Comparison of ENCODE assay signal across 11 mouse cellular contexts in the genomic region with DNA sequence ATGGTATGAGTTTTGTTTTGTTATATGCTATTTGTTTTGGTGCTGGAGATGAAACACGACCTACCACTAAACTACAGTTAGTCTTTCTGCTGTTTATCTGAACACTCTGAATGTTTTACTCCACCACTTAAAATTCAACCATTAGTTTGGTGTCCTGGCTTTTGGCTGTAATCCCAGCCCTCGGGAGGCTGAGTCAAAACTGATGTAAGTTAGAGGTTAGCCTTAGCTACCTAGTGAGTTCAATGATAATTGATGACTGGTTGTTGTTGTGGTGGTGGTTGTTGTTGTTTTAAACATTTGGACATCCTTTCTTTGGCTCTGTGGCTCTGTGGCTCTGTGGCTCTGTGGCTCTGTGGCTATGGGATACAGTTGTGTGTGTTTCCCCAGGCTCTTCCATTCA. TPM values are rescaled to one million over a fixed set of nuclear protein-coding genes. Genes with fewer than 3 reads are reported as not detected.
DNase-seq lines count a peak whose midpoint lies in the region; ATAC-seq and TF ChIP-seq lines count a peak whose summit lies in the region.
"Had no signal": no experiment of that assay in that cellular context is flagged by ENCODE, and none has a peak within 500 bp of the region (broad histone marks: within the 10 kb centered on the region; RNA-seq: fewer than 3 reads in every experiment).

No protein-coding gene starts in this region.

- TF ChIP-seq EP300 in CH12.LX (IDR thresholded peaks at IDR 0.05; ENCODE audit: low read length) = no peak

- no peaks in the 10 kb centered on the region for H3K27me3 ChIP-seq in CH12.LX (replicated peaks)
- no peaks in the 10 kb centered on the region for H3K27me3 ChIP-seq in forebrain, embryonic 15.5 days
- no peaks in the 10 kb centered on the region for H3K27me3 ChIP-seq in liver, embryonic 13.5 days

- H3K79me2 ChIP-seq in CH12.LX (replicated peaks; ENCODE audit: control insufficient read depth, extremely low read depth, insufficient read depth, poor library complexity, severe bottlenecking) = peaks cover 24% of the 10 kb centered on the region

- dilution Hi-C loops in CH12.LX (cut with MboI; ENCODE audit: extremely low pct_ligation_motif_present, extremely low pct_unique_long_range_greater_than_20kb, low sequenced_read_pairs) = no loop called here

- no peak for TF ChIP-seq POLR2A in CH12.LX (IDR thresholded peaks at IDR 0.05; ENCODE audit: low read depth, low read length)

- H3K9me3 ChIP-seq in CH12.LX (replicated peaks; ENCODE audit: low read length) = peaks cover 3% of the 10 kb centered on the region
- no peaks in the 10 kb centered on the region for H3K9me3 ChIP-seq in forebrain, embryonic 15.5 days
- no peaks in the 10 kb centered on the region for H3K9me3 ChIP-seq in liver, embryonic 13.5 days (replicated peaks)

- H3K4me2 ChIP-seq in CH12.LX (ENCODE audit: insufficient read depth, low read depth, poor library complexity, severe bottlenecking) = peak overlapping the region; percentile 97
- H3K4me2 ChIP-seq in forebrain, embryonic 15.5 days (replicated peaks) = peak overlapping the region; percentile 51
- H3K4me2 ChIP-seq in liver, embryonic 13.5 days = peak overlapping the region; percentile 74

- TF ChIP-seq RAD21 in CH12.LX (IDR thresholded peaks at IDR 0.05; ENCODE audit: low read depth, low read length) = no peak

- peak overlapping the region; percentile 67 to 99 (median 98) for H3K4me3 ChIP-seq in CH12.LX (replicated peaks in 1 of 3; ENCODE audit: low read depth in 2 of 3, low read length in 2 of 3, poor library complexity in 1 of 3)
- H3K4me3 ChIP-seq in forebrain, embryonic 15.5 days = peak overlapping the region; percentile 66
- H3K4me3 ChIP-seq in liver, embryonic 13.5 days (replicated peaks) = peak overlapping the region; percentile 88

- peak overlapping the region; percentile 80; the same call in 1 of the 2 replicates for H3K9ac ChIP-seq in CH12.LX (ENCODE audit: insufficient read depth, low read depth)
- H3K9ac ChIP-seq in forebrain, embryonic 15.5 days (replicated peaks) = peak overlapping the region; percentile 80
- H3K9ac ChIP-seq in liver, embryonic 13.5 days = peak overlapping the region; percentile 88; the same call in 1 of the 2 replicates

- WGBS in forebrain, embryonic 15.5 days = 68% methylated on average over 2 of the region's 2 CpGs
- 59% methylated on average over 2 of the region's 2 CpGs for WGBS in liver, embryonic 13.5 days (ENCODE audit: insufficient replicate concordance)

- H3K27ac ChIP-seq in CH12.LX (ENCODE audit: insufficient read depth, low read depth) = no peak overlapping the region
- H3K27ac ChIP-seq in forebrain, embryonic 15.5 days (replicated peaks) = no peak overlapping the region
- H3K27ac ChIP-seq in liver, embryonic 13.5 days = no peak overlapping the region

- no peak for ATAC-seq in forebrain, embryonic 15.5 days (replicated peaks)
- ATAC-seq in liver, embryonic 13.5 days (ENCODE audit: low read depth) = no peak

- DNase-seq in heart, adult 11 months = peak; percentile 55
- no peak for DNase-seq in heart, adult 18-20 months
- DNase-seq in CH12.LX (ENCODE audit: extremely low read depth) = no peak
- no peak for DNase-seq in liver, embryonic 13.5 days
- DNase-seq in thymus, postnatal 25 days = no peak
- DNase-seq in left cerebral cortex, postnatal 25 days (ENCODE audit: low spot score in 2 of 2) = no peak
- no peak for DNase-seq in cerebellum, adult 9-11 months
- DNase-seq: B cell, adult 2 months; cerebellum, adult 11-12 months; layer of hippocampus, postnatal 36 days had no signal

- H3K4me1 ChIP-seq in CH12.LX (ENCODE audit: control insufficient read depth in 1 of 2, insufficient read depth in 2 of 2) = peaks cover 0 to 28% of the 10 kb centered on the region in 2 experiments; a peak in 2 of 4 replicates
- H3K4me1 ChIP-seq in forebrain, embryonic 15.5 days = peaks cover 28% of the 10 kb centered on the region
- peaks cover 22% of the 10 kb centered on the region for H3K4me1 ChIP-seq in liver, embryonic 13.5 days (replicated peaks)

- TF ChIP-seq CTCF in CH12.LX (conservative IDR thresholded peaks at IDR 0.05 in 1 of 2, IDR thresholded peaks at IDR 0.05 in 1 of 2; ENCODE audit: low read depth in 2 of 2, low read length in 2 of 2) = no peak

- in situ Hi-C loops in CH12.LX (cut with MboI; ENCODE audit: low pct_ligation_motif_present, low pct_unique_long_range_greater_than_20kb, low sequenced_read_pairs) = no loop called here

- H3K36me3 ChIP-seq in CH12.LX (replicated peaks in 1 of 2; ENCODE audit: control insufficient read depth in 1 of 2, insufficient read depth in 1 of 2, low read length in 1 of 2) = peaks cover 11 to 18% of the 10 kb centered on the region in 2 experiments
- peaks cover 19% of the 10 kb centered on the region; the same call in 1 of the 2 replicates for H3K36me3 ChIP-seq in forebrain, embryonic 15.5 days
- peaks cover 10% of the 10 kb centered on the region for H3K36me3 ChIP-seq in liver, embryonic 13.5 days

- intact Hi-C loops in left cerebral cortex, postnatal 25 days (cut with DNase I) = loop anchor here (5.0 kb wide), 1 partner anchor 136 kb away; no protein-coding TSS in a partner anchor

TF ChIP-seq in CH12.LX, 34 proteins besides CTCF, POLR2A, EP300 and RAD21:
- TF ChIP-seq ELF1 (IDR thresholded peaks at IDR 0.05; ENCODE audit: low read depth, low read length) = 0 out of 2 replicates have a peak, but pooled peaks have one; percentile 9
- TF ChIP-seq E2F4 (IDR thresholded peaks at IDR 0.05; ENCODE audit: insufficient replicate concordance, low read depth, low read length) = no peak

RNA-seq across cellular contexts. Expression of a gene that starts 1.3 kb away (rescaled TPM):
- 10 to 100 TPM; 15.2 to 18.8 TPM for total RNA-seq in heart, adult 18-20 months (2021)
- total RNA-seq in CH12.LX (2012; rRNA removed) (18.2 and 18.6 TPM in 2 replicates), CH12.LX (2014; rRNA removed) (28.7 and 31.2 TPM in 2 replicates)
- polyA plus RNA-seq in CH12.LX (2012; ENCODE audit: insufficient read length, low read depth) = 18.2 and 18.8 TPM in 2 replicates
- polyA plus RNA-seq in forebrain, embryonic 15.5 days (2015; fragmentation: Nextera tagmentation; extraction: Ambion mirVana) = 100 and 101 TPM in 2 replicates
- 12.3 and 14.6 TPM in 2 replicates for polyA plus RNA-seq in liver, embryonic 13.5 days (2015; fragmentation: Nextera tagmentation; extraction: Ambion mirVana)
- 10 to 100 TPM; 38.4 to 41.1 TPM for total RNA-seq in left cerebral cortex, postnatal 25 days (2021)
